Mouse (Mus musculus): ENCODE results near the gene Slamf9.

DNA sequence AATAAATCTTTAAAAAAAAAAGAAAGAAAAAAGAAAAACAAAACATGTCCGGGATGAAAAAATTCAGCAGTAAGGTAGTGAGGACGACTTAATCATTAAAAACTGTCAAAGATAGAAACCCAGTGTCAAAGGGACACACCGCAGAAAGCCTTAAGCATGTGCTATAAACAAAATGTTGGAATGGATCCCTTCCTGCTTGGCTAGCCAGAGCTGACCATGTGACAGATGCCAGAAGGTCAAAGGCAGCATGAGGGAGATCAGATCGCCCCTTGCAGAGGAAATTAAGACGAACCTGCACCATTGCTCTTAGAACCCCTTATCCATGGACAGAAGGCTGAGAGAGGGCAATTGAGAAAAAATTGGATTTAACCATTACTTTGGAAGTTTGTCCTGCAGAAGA lies 5.8 kb upstream of the Slamf9 start:
- TF ChIP-seq CTCF (IDR thresholded peaks at IDR 0.05; ENCODE audit: low read depth, low read length) (no peak), POLR2A (IDR thresholded peaks at IDR 0.05; ENCODE audit: borderline replicate concordance, low read depth, low read length) (no peak)
